Mouse (Mus musculus): ENCODE results near the gene Mon2. TPM values are rescaled to one million over a fixed set of nuclear protein-coding genes. Genes with fewer than 3 reads are reported as not detected.

The Mon2 gene
- polyA plus RNA-seq, 1 experiment from 2014 or later: 9.3 TPM

GRCm38 (mm10) chr10:123011421-123011820, 64.9 kb downstream of the Mon2 start:
- H3K9ac ChIP-seq: no peak overlapping the region
- DNase-seq (no peak), ATAC-seq (ENCODE audit: low read depth) (no peak)
- WGBS (ENCODE audit: insufficient replicate concordance): 81% methylated on average over 1 of the region's 1 CpGs
- H3K4me1 ChIP-seq (replicated peaks): no peaks in the 10 kb centered on the region
- no peak overlapping the region for H3K4me3 ChIP-seq (replicated peaks)
- H3K9me3 ChIP-seq (replicated peaks): no peaks in the 10 kb centered on the region
- peaks cover 65% of the 10 kb centered on the region for H3K36me3 ChIP-seq
- no peak overlapping the region for H3K27ac ChIP-seq
- H3K27me3 ChIP-seq: no peaks in the 10 kb centered on the region
- H3K4me2 ChIP-seq: no peak overlapping the region

- Histone ChIP-seq H3K9me3 (replicated peaks) (no peaks in the 10 kb centered on the region), H3K27me3 (no peaks in the 10 kb centered on the region), H3K4me1 (replicated peaks) (no peaks in the 10 kb centered on the region), H3K36me3 (peaks cover 53% of the 10 kb centered on the region), H3K4me2 (no peak overlapping the region), H3K4me3 (replicated peaks) (no peak overlapping the region), H3K27ac (no peak overlapping the region), H3K9ac (no peak overlapping the region)
- no peak for DNase-seq
- 85% methylated on average over 20 of the region's 20 CpGs for WGBS (ENCODE audit: insufficient replicate concordance)
- no peak for ATAC-seq (ENCODE audit: low read depth)
These were observed 70.8 kb downstream of the Mon2 start for GRCm38 (mm10) chr10:123005237-123006185.

- peaks cover 56% of the 10 kb centered on the region for H3K36me3 ChIP-seq
- H3K4me2 ChIP-seq: no peak overlapping the region
- WGBS (ENCODE audit: insufficient replicate concordance): 77% methylated on average over 15 of the region's 15 CpGs
- H3K4me3 ChIP-seq (replicated peaks): no peak overlapping the region
- H3K4me1 ChIP-seq (replicated peaks): no peaks in the 10 kb centered on the region
- ATAC-seq (ENCODE audit: low read depth): no peak
- H3K27ac ChIP-seq: no peak overlapping the region
- no peaks in the 10 kb centered on the region for H3K9me3 ChIP-seq (replicated peaks)
- no peak overlapping the region for H3K9ac ChIP-seq
- no peak for DNase-seq
- no peaks in the 10 kb centered on the region for H3K27me3 ChIP-seq
These were observed 71.6 kb downstream of the Mon2 start for GRCm38 (mm10) chr10:123004475-123005236.

- Histone ChIP-seq H3K9ac (no peak overlapping the region), H3K4me1 (replicated peaks) (no peaks in the 10 kb centered on the region), H3K4me3 (replicated peaks) (no peak overlapping the region), H3K27me3 (no peaks in the 10 kb centered on the region), H3K4me2 (no peak overlapping the region), H3K36me3 (peaks cover 60% of the 10 kb centered on the region), H3K9me3 (replicated peaks) (no peaks in the 10 kb centered on the region), H3K27ac (no peak overlapping the region)
- DNase-seq (no peak), ATAC-seq (ENCODE audit: low read depth) (no peak)
- 55% methylated on average over 1 of the region's 1 CpGs for WGBS (ENCODE audit: insufficient replicate concordance)
These were observed 74.3 kb downstream of the Mon2 start for GRCm38 (mm10) chr10:123001985-123002384.

GRCm38 (mm10) chr10:123001363-123001762, 74.9 kb downstream of the Mon2 start:
- no peak overlapping the region for H3K4me2 ChIP-seq
- H3K27ac ChIP-seq: no peak overlapping the region
- no peaks in the 10 kb centered on the region for H3K27me3 ChIP-seq
- H3K4me1 ChIP-seq (replicated peaks): no peaks in the 10 kb centered on the region
- 70% methylated on average over 3 of the region's 3 CpGs for WGBS (ENCODE audit: insufficient replicate concordance)
- no peaks in the 10 kb centered on the region for H3K9me3 ChIP-seq (replicated peaks)
- peaks cover 64% of the 10 kb centered on the region for H3K36me3 ChIP-seq
- DNase-seq (no peak), ATAC-seq (ENCODE audit: low read depth) (no peak)
- H3K4me3 ChIP-seq (replicated peaks): no peak overlapping the region
- no peak overlapping the region for H3K9ac ChIP-seq

GRCm38 (mm10) chr10:122999356-122999755, 76.9 kb downstream of the Mon2 start:
- WGBS (ENCODE audit: insufficient replicate concordance): 81% methylated on average over 6 of the region's 6 CpGs
- no peaks in the 10 kb centered on the region for H3K4me1 ChIP-seq (replicated peaks)
- DNase-seq (no peak), ATAC-seq (ENCODE audit: low read depth) (no peak)
- H3K27me3 ChIP-seq: no peaks in the 10 kb centered on the region
- no peak overlapping the region for H3K27ac ChIP-seq
- no peaks in the 10 kb centered on the region for H3K9me3 ChIP-seq (replicated peaks)
- H3K36me3 ChIP-seq: peaks cover 71% of the 10 kb centered on the region
- no peak overlapping the region for H3K4me2 ChIP-seq
- H3K9ac ChIP-seq: no peak overlapping the region
- H3K4me3 ChIP-seq (replicated peaks): no peak overlapping the region

- peaks cover 65% of the 10 kb centered on the region for H3K36me3 ChIP-seq
- ATAC-seq (ENCODE audit: low read depth): no peak
- H3K4me3 ChIP-seq (replicated peaks): no peak overlapping the region
- no peaks in the 10 kb centered on the region for H3K9me3 ChIP-seq (replicated peaks)
- H3K27ac ChIP-seq: no peak overlapping the region
- H3K27me3 ChIP-seq: no peaks in the 10 kb centered on the region
- DNase-seq: no peak
- H3K4me2 ChIP-seq: no peak overlapping the region
- WGBS (ENCODE audit: insufficient replicate concordance): 77% methylated on average over 2 of the region's 2 CpGs
- H3K9ac ChIP-seq: no peak overlapping the region
- H3K4me1 ChIP-seq (replicated peaks): no peaks in the 10 kb centered on the region
These were observed 78.5 kb downstream of the Mon2 start for GRCm38 (mm10) chr10:122997852-122998251.

GRCm38 (mm10) chr10:122994402-122995107, 81.8 kb downstream of the Mon2 start:
- 84% methylated on average over 17 of the region's 17 CpGs for WGBS (ENCODE audit: insufficient replicate concordance)

GRCm38 (mm10) chr10:122991648-122992047, 84.7 kb downstream of the Mon2 start:
- Histone ChIP-seq H3K36me3 (peaks cover 38% of the 10 kb centered on the region), H3K27me3 (no peaks in the 10 kb centered on the region), H3K4me3 (replicated peaks) (no peak overlapping the region), H3K4me2 (no peak overlapping the region), H3K4me1 (replicated peaks) (peaks cover 20% of the 10 kb centered on the region), H3K9ac (no peak overlapping the region), H3K9me3 (replicated peaks) (no peaks in the 10 kb centered on the region), H3K27ac (no peak overlapping the region)
- WGBS (ENCODE audit: insufficient replicate concordance): 83% methylated on average over 9 of the region's 9 CpGs
- DNase-seq (no peak), ATAC-seq (ENCODE audit: low read depth) (no peak)

More at GRCm38 (mm10) chr10:122994402-122995107, 81.8 kb downstream of the Mon2 start:
- Histone ChIP-seq H3K9ac (no peak overlapping the region), H3K4me1 (replicated peaks) (no peaks in the 10 kb centered on the region), H3K27me3 (no peaks in the 10 kb centered on the region), H3K9me3 (replicated peaks) (no peaks in the 10 kb centered on the region), H3K4me2 (no peak overlapping the region), H3K4me3 (replicated peaks) (no peak overlapping the region), H3K36me3 (peaks cover 61% of the 10 kb centered on the region), H3K27ac (no peak overlapping the region)
- DNase-seq (no peak), ATAC-seq (ENCODE audit: low read depth) (no peak)

- no peaks in the 10 kb centered on the region for H3K9me3 ChIP-seq (replicated peaks)
- WGBS (ENCODE audit: insufficient replicate concordance): 81% methylated on average over 9 of the region's 9 CpGs
- H3K4me3 ChIP-seq (replicated peaks): no peak overlapping the region
- no peak overlapping the region for H3K9ac ChIP-seq
- DNase-seq: no peak
- H3K4me1 ChIP-seq (replicated peaks): peaks cover 22% of the 10 kb centered on the region
- H3K36me3 ChIP-seq: peaks cover 33% of the 10 kb centered on the region
- H3K27ac ChIP-seq: no peak overlapping the region
- no peak overlapping the region for H3K4me2 ChIP-seq
- H3K27me3 ChIP-seq: no peaks in the 10 kb centered on the region
- no peak for ATAC-seq (ENCODE audit: low read depth)
These were observed 85.3 kb downstream of the Mon2 start for GRCm38 (mm10) chr10:122991053-122991452.

- ATAC-seq (ENCODE audit: low read depth) (no peak), DNase-seq (no peak)
- Histone ChIP-seq H3K36me3 (peaks cover 28% of the 10 kb centered on the region), H3K9ac (no peak overlapping the region), H3K4me2 (no peak overlapping the region), H3K4me1 (replicated peaks) (peaks cover 22% of the 10 kb centered on the region), H3K9me3 (replicated peaks) (no peaks in the 10 kb centered on the region), H3K27me3 (no peaks in the 10 kb centered on the region), H3K4me3 (replicated peaks) (no peak overlapping the region), H3K27ac (no peak overlapping the region)
- 85% methylated on average over 6 of the region's 6 CpGs for WGBS (ENCODE audit: insufficient replicate concordance)
These were observed 85.7 kb downstream of the Mon2 start for GRCm38 (mm10) chr10:122990606-122991005.

Data from liver, embryonic 13.5 days (tissue).